Mouse (Mus musculus) yolk sac, embryonic 10.5 days (tissue): ENCODE data around the gene Gga2.

Source experiments
- DNase-seq: peaks from one replicate; pipeline ENCODE4 v3.0.0-alpha.2; 2017; ENCODE audit warnings: low spot score

Gene Gga2

GRCm38 (mm10) chr7:122000396-122000795, 20.6 kb downstream of the Gga2 start:
- no peak for DNase-seq

DNA sequence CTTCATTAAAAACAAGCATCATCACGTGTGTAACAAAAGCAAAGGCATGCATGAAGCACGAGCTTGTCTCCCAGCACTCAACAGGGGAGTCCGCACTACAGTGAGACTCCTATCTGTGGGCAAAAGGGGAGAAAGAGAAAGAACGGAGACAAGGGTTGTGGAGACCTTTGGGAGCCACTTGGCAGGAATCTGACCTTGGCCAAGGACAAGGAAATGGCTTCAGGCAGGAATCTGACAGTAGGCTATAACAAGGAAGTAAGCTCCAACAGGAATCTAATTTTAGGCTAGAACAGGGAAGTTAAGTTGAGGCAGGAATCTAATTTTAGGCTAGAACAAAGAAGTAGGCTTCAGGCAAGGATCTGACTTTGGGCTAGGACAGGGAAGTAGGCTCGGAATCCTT, 25.1 kb downstream of the Gga2 start:
- DNase-seq: no peak

DNA sequence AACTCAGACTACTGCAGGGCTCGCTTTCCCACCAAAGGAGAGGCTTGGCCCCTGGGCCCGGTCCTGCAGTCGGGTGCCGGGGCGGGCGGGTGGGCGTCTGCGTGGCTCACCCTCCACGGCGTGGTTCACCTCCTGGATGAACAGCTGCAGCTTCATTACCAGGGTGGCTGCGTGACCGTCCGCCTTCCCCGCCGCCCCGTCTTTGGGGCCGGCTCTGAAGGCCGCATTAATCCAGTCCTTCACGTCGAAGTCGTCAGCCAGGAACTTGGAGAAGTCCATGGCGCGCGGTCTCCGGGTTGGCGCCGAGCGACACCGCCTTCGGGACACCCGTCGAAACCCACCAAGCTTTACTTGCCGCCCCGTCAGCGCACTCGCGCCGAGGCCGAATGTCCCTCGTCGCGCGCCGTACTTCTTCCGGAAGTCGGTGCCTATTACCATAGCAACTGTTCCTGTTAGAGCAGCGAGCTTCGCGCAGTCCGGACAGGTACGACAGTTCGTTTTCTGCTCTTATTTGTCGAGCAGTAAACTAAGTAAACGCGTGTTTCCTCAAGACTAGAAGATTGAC, 39.6 kb downstream of the Gga2 start, which contains the start of gene Cog7:
Gene Cog7, minus strand, starts transcription at position 405 of the 565 bp plus-strand sequence.
- peak; percentile 90 for DNase-seq

DNA sequence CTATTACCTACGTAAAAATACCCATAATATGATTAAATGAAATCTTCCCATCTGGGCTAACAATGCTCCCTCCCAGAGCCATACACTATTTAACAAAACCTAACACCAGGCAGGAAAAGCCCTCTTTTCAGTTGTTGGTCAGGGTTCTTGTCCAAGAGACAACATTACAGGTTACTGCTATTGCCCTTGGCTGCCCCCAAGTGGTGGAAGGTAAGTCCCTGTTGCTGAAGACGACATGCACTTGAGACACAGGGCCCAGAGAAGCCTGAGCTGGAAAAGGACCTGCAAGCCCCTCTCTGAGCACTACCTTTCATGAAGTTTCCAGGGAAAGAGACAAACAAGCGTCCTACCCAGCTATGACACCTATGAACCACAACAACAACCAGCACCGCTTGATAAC, 46.0 kb downstream of the Gga2 start:
- DNase-seq: no peak

DNA sequence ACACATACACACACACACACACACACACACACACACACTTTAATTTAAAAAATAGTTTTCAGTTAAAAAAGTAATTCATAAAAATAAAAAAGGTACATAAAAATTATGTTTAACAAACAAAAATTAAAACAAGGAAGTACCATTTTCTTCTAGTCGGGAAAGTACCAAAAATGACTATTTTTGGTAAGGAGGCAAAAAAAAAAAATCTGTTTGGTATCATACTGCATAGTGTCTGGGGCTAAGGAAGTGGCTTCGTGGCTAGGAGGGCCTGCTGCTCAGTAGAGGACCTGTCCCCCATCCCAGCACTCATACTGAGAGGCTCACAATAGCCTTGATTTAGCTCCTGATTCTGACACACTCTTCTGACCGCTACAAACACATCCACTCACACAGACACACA, 49.3 kb downstream of the Gga2 start:
- DNase-seq: no peak

GRCm38 (mm10) chr7:121970250-121970649, 50.8 kb downstream of the Gga2 start:
- no peak for DNase-seq

DNA sequence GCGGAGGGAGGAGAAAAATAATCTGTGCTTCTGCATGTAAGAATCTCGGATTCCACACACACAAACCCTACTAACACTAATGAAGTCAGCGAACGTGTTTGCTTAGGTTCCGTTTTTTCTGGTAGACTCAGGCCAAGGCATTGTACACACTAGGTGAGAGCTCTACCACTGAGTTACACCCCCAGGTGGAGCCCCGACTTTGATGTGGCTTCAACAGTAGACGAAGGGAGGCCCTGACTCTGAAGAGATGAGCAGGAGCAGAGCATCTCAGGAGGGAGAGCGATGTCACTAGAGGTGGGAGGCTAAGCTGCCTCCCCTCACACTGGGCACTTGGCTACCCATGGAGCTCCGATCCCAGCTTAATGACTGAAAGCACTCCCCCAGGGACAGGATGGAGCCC, 52.2 kb downstream of the Gga2 start:
- DNase-seq: no peak

DNA sequence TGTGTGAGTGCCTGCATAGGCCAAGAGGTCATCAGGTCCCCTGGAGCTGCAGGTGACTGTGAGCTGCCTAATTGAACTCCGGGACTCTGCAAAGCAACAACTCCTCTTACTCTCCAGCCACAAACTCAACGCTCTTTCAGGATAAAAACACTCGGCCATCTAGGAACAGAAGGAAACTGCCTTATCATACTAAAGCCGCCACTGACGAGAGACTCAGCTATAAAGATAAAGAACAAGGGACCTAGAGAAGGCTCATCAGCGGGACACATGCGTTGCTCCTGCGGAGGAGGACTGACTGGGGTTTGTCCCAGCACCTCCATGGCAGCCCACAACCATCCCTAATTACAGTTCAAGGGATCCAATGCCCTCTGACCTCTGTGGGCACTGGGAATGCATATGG, 52.8 kb downstream of the Gga2 start:
- DNase-seq: no peak

DNA sequence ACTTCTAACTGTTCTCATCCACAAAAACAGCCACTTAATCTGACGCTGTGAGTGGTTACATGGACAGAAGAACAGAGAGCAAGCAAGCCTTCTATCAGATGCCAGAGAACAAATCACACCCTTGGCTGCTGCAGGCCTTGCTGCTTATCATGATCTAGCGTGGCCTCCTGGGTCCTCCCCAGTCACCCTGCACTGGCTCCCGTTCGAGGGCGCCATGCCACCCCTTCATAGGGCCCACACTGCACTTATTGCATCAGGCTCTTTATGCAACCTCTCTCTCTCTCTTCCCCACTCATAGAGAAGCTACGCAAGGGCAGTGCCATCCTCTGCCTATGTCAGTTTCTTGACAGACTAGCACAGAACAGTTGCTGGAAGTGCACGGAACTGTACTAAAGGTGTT, 54.9 kb downstream of the Gga2 start:
- DNase-seq: no peak

GRCm38 (mm10) chr7:121963883-121964398, 57.1 kb downstream of the Gga2 start:
- DNase-seq: no peak

- DNase-seq: no peak
These were observed 58.5 kb downstream of the Gga2 start for GRCm38 (mm10) chr7:121962571-121962959.

GRCm38 (mm10) chr7:121961913-121962570, 59.0 kb downstream of the Gga2 start:
- DNase-seq: no peak

DNA sequence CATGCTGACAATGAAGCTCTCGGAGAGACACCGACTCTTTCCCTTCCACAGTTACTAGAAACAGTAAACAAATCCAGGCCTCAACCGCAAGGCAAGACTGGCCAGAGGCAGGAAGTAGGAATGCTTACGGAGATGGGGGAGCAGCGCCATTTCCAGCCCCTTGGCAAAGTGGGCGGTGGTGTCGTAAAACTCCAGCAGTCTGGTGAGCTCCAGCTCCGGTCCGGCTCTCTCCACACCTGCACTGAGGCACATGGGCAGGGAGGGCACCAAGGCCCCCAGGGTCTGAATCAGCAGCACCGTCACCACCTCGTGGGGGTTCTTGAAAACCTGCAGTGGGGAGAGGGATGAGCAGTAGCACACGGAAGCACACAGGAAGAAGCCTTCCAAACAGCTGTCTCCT, 65.2 kb downstream of the Gga2 start:
- no peak for DNase-seq

GRCm38 (mm10) chr7:121954891-121955669, 65.9 kb downstream of the Gga2 start:
- DNase-seq: no peak

DNA sequence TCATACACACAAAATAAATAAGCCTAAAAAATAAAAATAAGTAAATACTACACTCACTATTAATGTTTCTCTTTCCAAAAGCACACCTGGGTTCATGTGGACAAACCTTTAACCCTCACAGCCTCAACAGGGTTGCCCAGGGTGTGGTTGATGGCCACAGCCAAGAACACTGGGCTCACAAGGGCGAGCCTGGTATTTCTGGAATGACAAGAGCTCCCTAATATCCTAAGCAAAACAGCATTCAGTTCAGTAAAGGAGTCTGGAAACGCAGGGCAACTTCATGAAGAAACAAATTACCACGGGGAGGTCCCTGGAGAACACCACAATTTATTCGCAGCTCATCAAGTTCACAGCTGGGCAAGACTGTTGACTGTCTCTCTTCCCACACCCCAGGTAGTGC, 73.5 kb downstream of the Gga2 start:
- DNase-seq: no peak

DNA sequence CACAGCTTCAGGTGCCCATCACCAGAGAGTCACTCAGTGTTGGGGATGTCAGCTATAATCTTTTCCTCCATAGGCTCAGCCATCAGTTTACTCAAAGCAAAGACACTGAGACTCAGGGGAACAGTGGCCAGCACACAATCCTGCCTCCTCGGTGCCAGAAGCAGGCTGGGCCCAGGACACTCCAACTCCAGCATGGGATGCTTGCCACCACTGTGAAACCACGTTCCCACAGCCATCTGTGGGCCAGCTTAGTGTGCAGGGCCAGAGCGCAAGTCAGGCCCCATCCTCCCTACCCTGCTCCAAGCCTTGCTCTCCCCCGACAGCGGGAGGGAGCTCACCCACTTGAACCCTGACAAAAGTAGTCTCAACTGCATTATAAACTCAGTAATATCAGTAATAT, 74.8 kb downstream of the Gga2 start:
- DNase-seq: no peak

DNA sequence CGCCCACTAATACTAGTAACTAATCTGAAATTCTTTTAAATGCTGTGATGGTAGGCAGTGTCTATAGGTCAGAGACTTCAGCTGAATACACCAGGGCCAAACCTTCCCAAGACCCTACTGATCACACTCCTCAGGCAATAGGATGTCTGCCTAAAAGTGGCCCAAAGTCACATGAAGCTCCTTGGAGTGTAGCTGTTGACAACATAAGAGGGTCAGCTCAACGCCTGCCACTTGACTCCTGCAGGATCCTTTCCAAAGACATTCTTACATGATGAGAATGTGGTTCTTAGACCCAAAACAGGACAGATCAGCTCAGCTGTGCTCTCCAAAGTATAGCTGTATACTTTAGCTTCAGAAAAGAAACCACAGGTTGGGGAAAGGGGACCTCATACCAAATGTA, 78.7 kb downstream of the Gga2 start:
- no peak for DNase-seq

- no peak for DNase-seq
These were observed 79.4 kb downstream of the Gga2 start for GRCm38 (mm10) chr7:121941640-121942039.

- no peak for DNase-seq
These were observed 80.0 kb downstream of the Gga2 start for GRCm38 (mm10) chr7:121941016-121941415.

GRCm38 (mm10) chr7:121939729-121940128, 81.3 kb downstream of the Gga2 start:
- no peak for DNase-seq

DNA sequence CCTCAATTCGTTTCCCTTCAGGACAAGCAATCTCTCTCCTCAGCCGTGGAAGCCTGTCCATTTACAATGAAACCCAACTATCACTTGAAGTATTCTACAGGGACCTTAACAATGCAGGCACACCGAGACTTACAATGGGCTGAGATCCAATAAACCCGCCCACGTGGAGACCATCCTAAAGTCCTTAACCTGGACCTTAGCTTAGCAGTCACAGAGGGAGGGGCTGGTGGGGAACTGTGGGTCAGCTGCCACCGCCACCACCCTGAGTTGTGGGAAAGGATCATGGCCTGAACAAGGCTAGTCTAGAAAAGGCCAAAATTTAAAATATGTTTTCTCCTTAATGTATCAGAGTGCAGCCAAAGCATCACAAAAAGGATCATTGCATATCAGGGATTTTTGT, 81.8 kb downstream of the Gga2 start:
- no peak for DNase-seq

DNA sequence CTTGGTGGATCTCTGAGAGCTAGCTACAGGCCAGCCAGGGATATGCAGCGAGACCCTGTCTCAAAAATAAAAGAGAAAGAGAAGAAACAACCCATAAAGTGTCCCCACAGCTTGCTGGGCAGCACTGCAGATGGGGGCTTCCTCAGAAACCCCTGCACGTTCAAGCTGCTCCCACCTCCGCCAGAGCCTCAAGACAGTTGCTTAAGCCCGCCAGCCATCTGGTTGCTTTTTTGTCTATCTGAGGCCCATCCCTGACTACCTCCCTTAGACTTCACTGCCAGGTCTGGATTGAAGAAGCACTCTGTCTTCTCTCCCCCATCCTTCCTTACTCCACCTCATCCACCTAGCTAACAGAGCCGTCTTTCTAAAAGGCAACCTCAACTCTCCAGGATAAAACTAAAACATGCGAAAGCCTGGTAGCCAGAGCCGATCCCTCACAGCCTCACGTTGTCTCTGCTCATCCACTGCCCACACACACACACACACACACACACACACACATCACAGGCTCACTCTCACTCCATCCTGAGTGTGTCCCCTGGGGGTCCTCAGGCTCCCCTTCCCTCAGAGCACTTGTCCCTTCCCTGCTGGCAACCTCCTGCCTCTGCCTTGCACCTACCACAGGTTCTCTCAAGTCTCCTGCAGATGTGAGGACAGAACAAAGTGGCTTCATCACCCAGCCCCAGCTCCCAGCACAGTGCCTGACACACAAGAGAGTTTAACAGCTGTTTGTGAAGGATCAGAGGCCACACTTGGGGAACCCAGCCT, 82.7 kb downstream of the Gga2 start:
- no peak for DNase-seq
